Mouse (Mus musculus) cortical plate, adult 2 months (tissue): ENCODE data around the gene Ankrd44.

Source experiments
- CTCF ChIP-seq: fragments of 200-500 bp; IDR thresholded peaks from 2 replicates; pipeline ENCODE4 v1.5.1; 2011; ENCODE audit warnings: mild to moderate bottlenecking, control low read depth, low read length; ENCODE audit not compliant: insufficient read depth; ENCODE audit errors: extremely low read depth
- POLR2A ChIP-seq: fragments of 200-500 bp; IDR thresholded peaks from 2 replicates; pipeline ENCODE4 v1.6.1; 2011; ENCODE audit warnings: mild to moderate bottlenecking, low read length, control low read depth; ENCODE audit not compliant: insufficient read depth; ENCODE audit errors: extremely low read depth

- no peak for TF ChIP-seq POLR2A
- no peak for TF ChIP-seq CTCF
Measured at GRCm38 (mm10) chr1:54971687-54972404, 45.7 kb upstream of the Ankrd44 start.
